Mouse (Mus musculus) c-Kit-positive CD71-positive TER-119-positive erythroid progenitor cells, embryonic 14.5 days (primary cell): ENCODE results near the gene Sgcb.

Source experiments
- DNase-seq: peaks from one replicate; pipeline ENCODE4 v3.0.0-alpha.2; 2013; ENCODE audit warnings: low spot score

Sgcb gene

GRCm38 (mm10) chr5:73647261-73647900 lies at the start of gene Sgcb:
Gene Sgcb, minus strand, starts transcription at chr5:73647790.
- DNase-seq, result peak; percentile 37

DNA sequence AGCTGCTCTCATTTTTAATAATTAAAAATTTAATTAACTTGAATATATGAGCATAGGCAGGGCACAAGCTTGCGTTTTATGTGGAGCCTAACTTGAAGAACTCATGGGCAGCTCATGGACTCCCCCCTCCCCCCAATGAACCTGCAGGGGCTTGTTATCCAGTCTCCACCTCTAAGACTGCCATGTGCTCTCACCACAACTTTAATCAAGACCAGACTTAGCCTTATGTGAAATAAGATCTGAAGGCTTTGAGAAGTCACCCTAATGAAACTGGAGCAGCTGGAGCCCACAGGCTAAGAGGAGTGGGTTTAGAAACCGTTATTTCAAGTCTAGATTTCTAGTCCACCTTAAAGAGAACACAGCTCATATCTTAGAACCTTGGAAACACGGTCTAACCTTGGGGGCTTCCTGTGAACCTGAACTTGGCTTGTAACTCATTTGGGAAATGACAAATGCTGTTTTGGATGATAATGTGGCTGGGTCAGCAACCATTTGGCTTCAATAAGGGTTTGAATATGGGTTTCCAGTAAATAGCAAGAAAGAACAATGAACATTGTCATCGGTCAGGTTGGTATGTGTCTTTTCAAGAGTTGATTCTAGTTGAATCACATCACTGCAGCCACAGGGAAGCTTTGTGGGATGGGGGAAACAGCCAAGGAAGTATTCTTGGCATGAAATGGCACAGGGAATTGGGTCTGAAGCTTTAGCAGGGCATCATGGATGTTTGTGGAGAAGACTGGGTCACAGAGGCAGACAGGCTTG lies 46.8 kb upstream of the Sgcb start:
- DNase-seq, result no peak

- no peak for DNase-seq
These were observed 46.2 kb upstream of the Sgcb start for GRCm38 (mm10) chr5:73693778-73694177.

DNA sequence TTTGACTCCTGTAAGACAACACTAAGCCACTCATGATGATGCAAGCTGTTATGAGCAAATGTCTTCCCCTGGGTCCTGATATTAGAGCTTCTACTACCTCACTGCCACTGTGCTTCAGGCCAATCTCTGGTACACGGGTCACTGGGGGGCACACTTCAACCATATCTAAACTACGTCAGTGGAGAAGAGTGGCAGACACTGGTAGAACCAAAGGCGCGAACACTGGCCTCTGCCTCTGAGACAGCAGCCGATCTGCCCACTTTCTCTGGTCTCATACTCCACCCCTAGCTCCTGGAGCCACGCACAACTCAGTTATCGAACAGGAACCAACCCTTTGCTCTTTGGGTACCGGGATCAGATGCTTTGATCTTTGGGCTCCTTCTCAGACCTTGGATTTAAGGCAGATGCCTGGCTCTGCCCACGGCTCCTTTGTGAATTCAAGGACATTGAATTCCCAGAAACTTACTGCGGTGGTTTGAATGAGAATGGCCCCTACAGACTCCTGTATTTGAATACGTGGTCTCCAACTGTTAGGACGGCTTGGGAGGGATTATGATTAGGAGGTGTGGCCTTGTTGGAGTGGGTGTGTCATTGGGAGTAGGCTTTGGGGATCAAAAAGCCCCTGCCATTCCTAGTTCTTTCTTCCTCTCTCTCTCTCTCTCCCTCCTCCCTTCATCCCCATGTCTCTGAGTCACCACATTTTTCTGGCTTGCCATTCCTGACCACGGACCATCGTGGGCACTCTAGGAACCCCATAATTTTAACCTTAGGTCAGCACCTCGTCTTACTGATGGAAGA lies 44.3 kb upstream of the Sgcb start:
- DNase-seq, result no peak

GRCm38 (mm10) chr5:73690146-73690545 lies 42.6 kb upstream of the Sgcb start:
- DNase-seq, result no peak

- no peak for DNase-seq
These were observed 41.0 kb upstream of the Sgcb start for GRCm38 (mm10) chr5:73688576-73688975.

DNA sequence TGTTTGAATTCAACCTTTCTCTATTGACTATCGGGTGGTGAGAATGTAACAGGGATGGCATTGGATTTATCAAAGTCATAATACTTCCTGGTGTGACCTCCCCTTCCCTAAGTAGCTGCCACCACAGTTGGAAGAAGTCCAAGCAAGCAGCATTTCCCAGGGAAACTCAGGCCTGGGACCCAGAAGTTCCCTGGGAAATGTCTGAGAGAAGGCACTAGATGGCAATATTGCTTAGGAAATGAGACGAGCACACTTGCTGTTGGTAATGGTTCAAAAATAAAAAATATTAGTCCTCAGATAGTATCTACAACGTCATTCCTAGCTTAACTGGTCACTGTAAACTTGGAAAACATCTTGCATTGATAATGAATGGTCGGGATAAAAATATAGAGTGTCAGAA lies 38.6 kb upstream of the Sgcb start:
- DNase-seq, result no peak

GRCm38 (mm10) chr5:73683706-73684409 lies 36.3 kb upstream of the Sgcb start:
- no peak for DNase-seq

GRCm38 (mm10) chr5:73683221-73683620 lies 35.6 kb upstream of the Sgcb start:
- DNase-seq, result no peak

DNA sequence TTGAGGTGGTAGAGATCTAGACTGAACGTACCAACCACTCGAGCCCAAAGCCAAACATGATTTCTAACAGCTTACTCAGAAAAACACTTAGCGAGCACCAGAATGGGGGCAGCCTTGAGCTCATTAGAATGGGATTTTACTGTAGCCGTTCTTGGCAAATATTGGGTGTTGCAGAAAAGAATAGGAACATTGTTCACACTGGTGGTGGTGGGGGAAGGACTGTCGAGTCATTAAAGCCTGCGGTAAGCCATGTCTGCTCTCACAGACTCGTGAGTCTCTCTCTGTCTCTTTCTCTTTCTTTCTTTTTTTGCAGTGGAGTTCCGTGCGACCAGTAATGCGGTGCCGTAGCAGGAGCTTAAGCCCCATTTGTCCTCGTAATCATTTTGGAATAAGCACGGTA lies 29.0 kb upstream of the Sgcb start:
- DNase-seq, result no peak

GRCm38 (mm10) chr5:73675604-73676003 lies 28.0 kb upstream of the Sgcb start:
- no peak for DNase-seq

GRCm38 (mm10) chr5:73669386-73669785 lies 21.8 kb upstream of the Sgcb start:
- DNase-seq, result no peak

DNA sequence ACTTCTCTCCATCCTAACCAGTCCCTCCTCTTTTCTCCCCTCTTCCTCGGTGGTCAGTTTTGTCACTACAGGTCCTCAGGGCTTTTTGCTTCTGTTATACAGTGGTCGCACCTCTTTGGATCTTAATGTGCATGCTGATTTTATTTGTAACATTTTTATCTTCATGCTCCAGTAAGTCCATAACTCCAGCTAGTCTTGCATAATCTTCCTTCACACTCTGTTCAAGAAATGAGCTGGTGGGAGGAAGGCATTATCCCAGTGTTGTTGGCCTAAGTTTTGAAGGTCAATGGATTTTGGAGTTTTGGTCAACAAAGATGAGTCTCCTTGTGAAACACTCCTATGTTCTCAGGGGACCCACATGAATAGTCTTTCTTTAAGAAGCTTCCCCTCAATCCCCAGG lies 20.3 kb upstream of the Sgcb start:
- DNase-seq, result no peak

GRCm38 (mm10) chr5:73666695-73667094 lies 19.1 kb upstream of the Sgcb start:
- no peak for DNase-seq

DNA sequence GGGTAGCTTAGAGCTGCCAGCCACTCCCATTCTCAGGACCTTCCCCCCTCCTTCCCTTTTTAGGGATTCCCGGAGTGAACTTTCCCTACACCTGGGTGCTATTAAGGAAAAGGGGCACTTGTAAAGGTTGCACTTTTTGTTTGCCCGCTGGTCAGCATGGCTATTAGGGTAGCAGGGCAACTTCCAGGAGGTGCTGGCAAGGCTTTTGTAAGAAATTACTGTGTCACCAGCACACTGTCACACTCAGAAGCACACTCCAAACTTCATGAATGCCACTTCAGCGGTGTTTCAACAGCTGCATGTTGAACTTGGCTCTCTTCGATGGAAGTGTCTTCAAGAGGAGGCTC lies 4.2 kb upstream of the Sgcb start:
- no peak for DNase-seq

- no peak for DNase-seq
These were observed 3.7 kb upstream of the Sgcb start, which contains the start of gene Spata18 for GRCm38 (mm10) chr5:73651061-73651854. Gene Spata18, plus strand, starts transcription at chr5:73651379.

GRCm38 (mm10) chr5:73650365-73650964 lies 2.9 kb upstream of the Sgcb start:
- no peak for DNase-seq

GRCm38 (mm10) chr5:73642091-73642490 lies 5.5 kb downstream of the Sgcb start:
- DNase-seq, result no peak

- DNase-seq, result no peak
These were observed 6.5 kb downstream of the Sgcb start for GRCm38 (mm10) chr5:73641058-73641457.

GRCm38 (mm10) chr5:73637337-73638107 lies 10.1 kb downstream of the Sgcb start:
- peak; percentile 17 for DNase-seq
